Mouse (Mus musculus) effector memory CD4-positive, alpha-beta T cell, adult 7 months (primary cell): Measurements from ENCODE around the gene Krt23. TPM values are rescaled to one million over a fixed set of nuclear protein-coding genes. Genes with fewer than 3 reads are reported as not detected.

Source experiments
- polyA plus RNA-seq: library from polyadenylated mRNA; unstranded; fragments of 100-300 nt; shearing (Covaris generic); gene quantifications from one replicate; pipeline ENCODE4 v1.2.1, GENCODE M21; 2017

Gene Krt23
- not detected for polyA plus RNA-seq

DNA sequence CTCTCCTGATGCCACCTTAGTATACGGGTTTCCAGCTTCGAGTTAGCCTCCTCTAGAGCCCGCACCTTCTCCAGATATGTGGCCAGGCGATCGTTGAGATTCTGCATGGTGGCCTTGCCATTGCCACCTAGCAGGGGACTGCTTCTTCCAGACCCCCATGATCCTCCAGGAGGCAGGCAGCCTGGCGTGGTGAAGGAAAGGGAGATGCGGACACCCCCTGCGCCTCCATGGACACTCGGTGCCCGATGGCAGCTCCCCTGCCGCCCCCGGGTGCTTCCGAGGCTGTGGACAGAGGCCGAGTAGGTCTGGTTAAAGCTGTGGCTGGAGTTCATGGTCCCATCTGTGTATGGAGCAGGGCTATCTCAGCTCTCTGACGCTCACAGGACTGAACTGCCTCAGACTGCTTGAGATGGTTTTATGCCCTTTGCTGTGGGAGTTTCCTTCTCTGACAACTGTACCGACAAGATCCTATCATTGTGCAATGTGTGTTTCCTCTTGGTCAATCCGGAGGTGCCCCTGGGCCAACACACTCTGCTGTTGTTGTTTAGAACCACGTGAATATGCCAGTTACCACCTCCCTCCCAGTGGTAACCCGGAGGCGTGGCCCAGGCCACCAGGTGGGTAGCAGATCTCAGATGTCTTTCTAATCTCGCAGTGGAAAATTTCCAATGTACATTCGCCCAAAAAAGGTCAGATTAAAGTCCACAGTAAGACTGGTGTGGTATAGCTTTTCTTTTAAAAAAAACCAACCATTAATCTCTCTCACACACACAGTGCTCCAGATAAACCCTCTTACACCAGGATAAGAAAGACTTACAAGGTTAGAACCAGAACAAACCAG is at the start of gene Krt23:
Gene Krt23, minus strand, starts transcription at position 405 of the 841 bp plus-strand sequence.

GRCm38 (mm10) chr11:99521288-99521860 is 28.4 kb upstream of the Krt23 start, which contains the start of gene Krt39:
Gene Krt39, minus strand, starts transcription at chr11:99521338.

DNA sequence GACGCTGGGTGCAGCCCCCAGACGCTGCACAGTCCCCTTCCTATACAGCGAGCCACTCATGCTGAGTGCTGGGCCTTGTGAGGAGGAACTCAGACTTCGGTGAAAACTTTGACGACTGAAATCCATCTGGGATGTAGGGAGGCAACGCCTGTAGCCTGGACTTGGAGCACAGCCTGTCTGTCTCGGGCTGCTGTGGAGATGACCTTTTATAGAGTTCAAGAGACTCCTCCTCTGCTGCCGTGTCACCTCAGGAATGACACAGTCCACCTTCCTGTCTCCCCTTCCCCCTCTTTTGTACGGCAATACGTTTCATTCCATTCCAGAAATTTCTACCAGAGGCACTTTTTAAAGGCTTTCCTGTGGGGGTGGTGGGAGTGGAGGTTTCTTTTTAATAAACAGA is 55.0 kb downstream of the Krt23 start, which contains the start of gene Krt20:
Gene Krt20, minus strand, starts transcription at position 179 of the 400 bp plus-strand sequence.

Other genes with a start within 250 kb of the Krt23 start
- not detected for gene Krt222, start 249.1 kb downstream of the Krt23 start, polyA plus RNA-seq
- not detected for gene Krt24, start 207.9 kb downstream of the Krt23 start, polyA plus RNA-seq
- gene Krt25, start 170.2 kb downstream of the Krt23 start, polyA plus RNA-seq, result 0.49 TPM
- 0.11 TPM for gene Krt26, start 155.2 kb downstream of the Krt23 start, polyA plus RNA-seq
- gene Krt27, start 142.0 kb downstream of the Krt23 start, polyA plus RNA-seq, result not detected
- gene Krt28, start 118.2 kb downstream of the Krt23 start, polyA plus RNA-seq, result 0.26 TPM
- gene Krt10, start 103.8 kb downstream of the Krt23 start, polyA plus RNA-seq, result 10.1 TPM
- not detected for gene Krt12, start 70.9 kb downstream of the Krt23 start, polyA plus RNA-seq
- gene Krt20, start 55.0 kb downstream of the Krt23 start, polyA plus RNA-seq, result 0.26 TPM
- not detected for gene Krt39, start 28.2 kb upstream of the Krt23 start, polyA plus RNA-seq
- gene Krt40, start 50.0 kb upstream of the Krt23 start, polyA plus RNA-seq, result not detected
- not detected for gene Krtap3-3, start 57.7 kb upstream of the Krt23 start, polyA plus RNA-seq
- gene Krtap3-2, start 63.7 kb upstream of the Krt23 start, polyA plus RNA-seq, result 0.74 TPM
- not detected for gene Gm11939, start 66.3 kb upstream of the Krt23 start, polyA plus RNA-seq
- gene Krtap3-1, start 73.5 kb upstream of the Krt23 start, polyA plus RNA-seq, result not detected
- not detected for gene Krtap1-5, start 87.9 kb upstream of the Krt23 start, polyA plus RNA-seq
- gene Krtap1-4, start 90.5 kb upstream of the Krt23 start, polyA plus RNA-seq, result 0.90 TPM
- gene Krtap1-3, start 98.2 kb upstream of the Krt23 start, polyA plus RNA-seq, result not detected
- not detected for gene Krtap9-3, start 105.0 kb upstream of the Krt23 start, polyA plus RNA-seq
- gene Gm11938, start 110.2 kb upstream of the Krt23 start, polyA plus RNA-seq, result not detected
- not detected for gene Gm11937, start 117.1 kb upstream of the Krt23 start, polyA plus RNA-seq
- gene Krtap2-4, start 121.7 kb upstream of the Krt23 start, polyA plus RNA-seq, result not detected
- not detected for gene Gm11562, start 127.3 kb upstream of the Krt23 start, polyA plus RNA-seq
- gene Krtap4-1, start 135.1 kb upstream of the Krt23 start, polyA plus RNA-seq, result not detected
- not detected for gene Krtap4-2, start 141.9 kb upstream of the Krt23 start, polyA plus RNA-seq
- gene Krtap4-7, start 151.0 kb upstream of the Krt23 start, polyA plus RNA-seq, result not detected
- gene Gm11555, start 157.1 kb upstream of the Krt23 start, polyA plus RNA-seq, result not detected
- not detected for gene Gm11563, start 165.8 kb upstream of the Krt23 start, polyA plus RNA-seq
- gene Krtap4-6, start 172.8 kb upstream of the Krt23 start, polyA plus RNA-seq, result not detected
- gene Gm14190, start 197.6 kb upstream of the Krt23 start, polyA plus RNA-seq, result not detected
- gene Gm14180, start 241.2 kb upstream of the Krt23 start, polyA plus RNA-seq, result not detected